Mouse (Mus musculus) midbrain, embryonic 12.5 days (tissue): ENCODE results near the gene Cyp1a1. TPM values are rescaled to one million over a fixed set of nuclear protein-coding genes. Genes with fewer than 3 reads are reported as not detected.

Experiments used
- ATAC-seq: fragments of 200-750 bp; cut with Nextera tagmentation; 2 replicates; pipeline ENCODE4 v1.8.0; 2017; ENCODE audit warnings: low read depth, moderate TSS enrichment, moderate library complexity; ENCODE audit not compliant: low FRiP score
- H3K27ac ChIP-seq: fragments of 300-500 bp; sonication (generic); replicated peaks from 2 replicates; pipeline ENCODE4 v1.5.1; 2016; ENCODE audit warnings: mild to moderate bottlenecking
- H3K27me3 ChIP-seq: fragments of 300-500 bp; sonication (generic); 2 replicates; pipeline ENCODE4 v1.6.1; 2016; ENCODE audit warnings: mild to moderate bottlenecking
- H3K36me3 ChIP-seq: fragments of 300-500 bp; sonication (generic); 2 replicates; pipeline ENCODE4 v1.6.1; 2016
- H3K4me1 ChIP-seq: fragments of 300-500 bp; sonication (generic); 2 replicates; pipeline ENCODE4 v1.6.1; 2016
- H3K4me2 ChIP-seq: fragments of 300-500 bp; sonication (generic); replicated peaks from 2 replicates; pipeline ENCODE4 v1.6.1; 2016; ENCODE audit warnings: mild to moderate bottlenecking, moderate library complexity
- H3K4me3 ChIP-seq: fragments of 300-500 bp; sonication (generic); 2 replicates; pipeline ENCODE4 v1.5.1; 2016; ENCODE audit warnings: mild to moderate bottlenecking
- H3K9ac ChIP-seq: fragments of 300-500 bp; sonication (generic); replicated peaks from 2 replicates; pipeline ENCODE4 v1.6.1; 2016; ENCODE audit warnings: mild to moderate bottlenecking, moderate library complexity
- H3K9me3 ChIP-seq: fragments of 300-500 bp; sonication (generic); 2 replicates; pipeline ENCODE4 v1.6.1; 2016; ENCODE audit warnings: mild to moderate bottlenecking
- WGBS: fragments of 180-500 bp; shearing (Covaris S2); methylation state at CpG from one replicate; pipeline ENCODE4 v1.1.7; 2016; 5-methylcytosine and 5-hydroxymethylcytosine counted together
- polyA plus RNA-seq: library from polyadenylated mRNA; unstranded; fragments of >200 nt; fragmentation: Nextera tagmentation; extraction: Ambion mirVana; gene quantifications from 2 replicates; pipeline ENCODE4 v1.2.1, GENCODE M21; 2016

Cyp1a1 gene
- polyA plus RNA-seq, 1 experiment from 2014 or later = not detected

- H3K27me3 ChIP-seq = no peaks in the 10 kb centered on the region
- H3K9ac ChIP-seq = no peak overlapping the region
- no peaks in the 10 kb centered on the region for H3K9me3 ChIP-seq
- no peak overlapping the region for H3K4me3 ChIP-seq
- no peak overlapping the region for H3K27ac ChIP-seq
- no peaks in the 10 kb centered on the region for H3K4me1 ChIP-seq
- WGBS = 90% methylated on average over 6 of the region's 6 CpGs
- no peak for ATAC-seq
- H3K4me2 ChIP-seq = no peak overlapping the region
- H3K36me3 ChIP-seq = peaks cover 84% of the 10 kb centered on the region
Observed at GRCm38 (mm10) chr9:57748137-57748536, 60.4 kb downstream of the Cyp1a1 start.

GRCm38 (mm10) chr9:57748831-57749230 is 61.1 kb downstream of the Cyp1a1 start:
- H3K27ac ChIP-seq = no peak overlapping the region
- H3K9ac ChIP-seq = no peak overlapping the region
- H3K27me3 ChIP-seq = no peaks in the 10 kb centered on the region
- no peaks in the 10 kb centered on the region for H3K9me3 ChIP-seq
- no peak overlapping the region for H3K4me2 ChIP-seq
- H3K4me3 ChIP-seq = no peak overlapping the region
- 92% methylated on average over 1 of the region's 1 CpGs for WGBS
- no peak for ATAC-seq
- H3K4me1 ChIP-seq = no peaks in the 10 kb centered on the region
- peaks cover 91% of the 10 kb centered on the region for H3K36me3 ChIP-seq

DNA sequence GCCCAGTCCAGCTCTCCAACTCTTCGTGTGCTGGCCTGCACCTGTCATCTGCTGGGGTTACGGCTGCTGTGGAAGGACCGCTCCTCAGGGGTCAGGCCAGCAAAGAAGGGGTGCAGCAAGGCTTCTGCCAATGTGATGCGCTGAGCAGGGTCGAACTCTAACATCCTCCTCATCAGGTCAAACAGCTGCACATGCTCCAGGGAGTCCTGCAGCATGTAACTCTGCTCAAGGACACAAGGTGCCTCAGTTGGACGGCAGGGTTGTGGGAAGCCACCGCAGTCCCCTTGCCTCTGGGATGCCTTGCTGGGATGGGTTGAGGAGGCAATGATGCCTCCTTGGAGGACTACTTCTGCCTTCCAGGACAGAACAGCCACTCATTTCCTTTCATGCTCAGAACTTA is 63.2 kb downstream of the Cyp1a1 start:
- no peak for ATAC-seq
- peaks cover 100% of the 10 kb centered on the region for H3K36me3 ChIP-seq

More for the DNA sequence above, 63.2 kb downstream of the Cyp1a1 start:
- Histone ChIP-seq H3K9me3 (no peaks in the 10 kb centered on the region), H3K4me2 (no peak overlapping the region), H3K27ac (no peak overlapping the region), H3K4me3 (no peak overlapping the region), H3K27me3 (no peaks in the 10 kb centered on the region), H3K9ac (no peak overlapping the region), H3K4me1 (no peaks in the 10 kb centered on the region)
- WGBS = 94% methylated on average over 7 of the region's 7 CpGs

Other genes with a start within 250 kb of the Cyp1a1 start
- 21.9 and 23.3 TPM in 2 replicates for gene Ppcdc, start 247.8 kb upstream of the Cyp1a1 start, polyA plus RNA-seq
- gene Scamp5, start 219.9 kb upstream of the Cyp1a1 start, polyA plus RNA-seq = 48.6 and 49.8 TPM in 2 replicates
- gene Rpp25, start 183.9 kb upstream of the Cyp1a1 start, polyA plus RNA-seq = 13.8 and 17.0 TPM in 2 replicates
- 705 and 706 TPM in 2 replicates for gene Cox5a, start 166.7 kb upstream of the Cyp1a1 start, polyA plus RNA-seq
- gene Fam219b, start 150.4 kb upstream of the Cyp1a1 start, polyA plus RNA-seq = 21.0 TPM in 2 replicates
- 65.7 and 67.3 TPM in 2 replicates for gene Mpi, start 135.2 kb upstream of the Cyp1a1 start, polyA plus RNA-seq
- gene Scamp2, start 127.0 kb upstream of the Cyp1a1 start, polyA plus RNA-seq = 57.6 and 62.6 TPM in 2 replicates
- gene Ulk3, start 98.5 kb upstream of the Cyp1a1 start, polyA plus RNA-seq = 21.6 and 22.9 TPM in 2 replicates
- gene Cplx3, start 81.6 kb upstream of the Cyp1a1 start, polyA plus RNA-seq = 3.7 and 4.8 TPM in 2 replicates
- 0.10 TPM in 1 of 2 replicates, not detected in the other for gene Lman1l, start 67.2 kb upstream of the Cyp1a1 start, polyA plus RNA-seq
- 35.3 and 40.0 TPM in 2 replicates for gene Csk, start 34.3 kb upstream of the Cyp1a1 start, polyA plus RNA-seq
- not detected in 2 replicates for gene Cyp1a2, start 4.2 kb upstream of the Cyp1a1 start, polyA plus RNA-seq
- gene Edc3, start 20.6 kb downstream of the Cyp1a1 start, polyA plus RNA-seq = 40.9 and 41.1 TPM in 2 replicates
- 90.0 and 94.7 TPM in 2 replicates for gene Clk3, start 77.9 kb downstream of the Cyp1a1 start, polyA plus RNA-seq
- gene Arid3b, start 148.9 kb downstream of the Cyp1a1 start, polyA plus RNA-seq = 23.1 and 28.1 TPM in 2 replicates
- gene Ubl7, start 223.1 kb downstream of the Cyp1a1 start, polyA plus RNA-seq = 135 and 144 TPM in 2 replicates